Mouse (Mus musculus) CH12.LX (cell line): ENCODE data around the gene Lat.

Source experiments
- POLR2A ChIP-seq: IDR thresholded peaks from 2 replicates; pipeline ENCODE4 v1.6.1; 2011; ENCODE audit warnings: low read depth, mild to moderate bottlenecking, improper control_type of control experiment, low read length
- SIN3A ChIP-seq: IDR thresholded peaks from 2 replicates; pipeline ENCODE4 v1.6.1; 2012; ENCODE audit warnings: low read length, improper control_type of control experiment, inconsistent platforms

DNA sequence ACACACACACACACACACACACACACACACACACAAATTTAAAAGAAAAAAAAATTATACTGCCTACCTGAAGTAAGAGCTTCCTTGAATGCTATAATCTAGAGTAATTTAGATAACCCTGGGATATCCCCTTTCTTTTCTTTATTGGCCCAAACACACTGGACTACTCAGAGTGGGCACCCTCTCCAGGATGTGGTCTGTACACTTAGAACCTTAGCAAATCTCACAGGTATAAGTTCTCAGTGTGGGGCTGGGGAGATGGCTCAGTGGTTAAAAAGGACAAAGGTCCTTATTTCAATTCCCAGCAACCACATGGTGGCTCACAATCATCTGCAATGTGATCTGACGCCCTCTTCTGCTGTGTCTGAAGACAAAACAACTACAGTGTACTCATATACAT is 22.3 kb downstream of the Lat start:
- no peak for TF ChIP-seq SIN3A
- no peak for TF ChIP-seq POLR2A
